Mouse (Mus musculus): ENCODE measurements around the gene Dbt. TPM values are rescaled to one million over a fixed set of nuclear protein-coding genes. Genes with fewer than 3 reads are reported as not detected.
"Not testable (repeated sequence)": the region's sequence is repeated elsewhere in the genome, so short reads cannot be mapped to it uniquely, and the experiment has no call there.

The Dbt gene
- total RNA-seq, 4 experiments from 2014 or later: 24.3 to 36.4 (median 29.5) TPM

- no peak for DNase-seq (ENCODE audit: low spot score in 2 of 2)
Observed at GRCm38 (mm10) chr3:116537200-116537573, 24.3 kb downstream of the Dbt start.

GRCm38 (mm10) chr3:116542070-116542469 is 29.2 kb downstream of the Dbt start:
- DNase-seq (ENCODE audit: low spot score in 2 of 2): no peak

GRCm38 (mm10) chr3:116542532-116542931 is 29.7 kb downstream of the Dbt start:
- DNase-seq (ENCODE audit: low spot score in 2 of 2): no peak

- DNase-seq (ENCODE audit: low spot score in 2 of 2): no peak
Observed at GRCm38 (mm10) chr3:116547430-116547829, 34.6 kb downstream of the Dbt start.

GRCm38 (mm10) chr3:116551362-116551761 is 38.5 kb downstream of the Dbt start:
- DNase-seq (ENCODE audit: low spot score in 2 of 2): no peak

- DNase-seq (ENCODE audit: low spot score in 2 of 2): not testable (repeated sequence)
Observed at GRCm38 (mm10) chr3:116561315-116561714, 48.4 kb downstream of the Dbt start.

- peak in 1 of 2 experiments; percentile 5 for DNase-seq (ENCODE audit: low spot score in 2 of 2)
Observed at GRCm38 (mm10) chr3:116562408-116563094, 49.7 kb downstream of the Dbt start, which contains the start of gene Lrrc39. TSS of gene Lrrc39 (plus strand) at chr3:116562973.

- DNase-seq (ENCODE audit: low spot score in 2 of 2): no peak
Observed at GRCm38 (mm10) chr3:116563095-116563492, 50.2 kb downstream of the Dbt start.

- DNase-seq (ENCODE audit: low spot score in 2 of 2): no peak
Observed at GRCm38 (mm10) chr3:116570628-116571027, 57.8 kb downstream of the Dbt start.

GRCm38 (mm10) chr3:116577286-116577685 is 64.4 kb downstream of the Dbt start:
- no peak for DNase-seq (ENCODE audit: low spot score in 2 of 2)

GRCm38 (mm10) chr3:116582201-116582600 is 69.3 kb downstream of the Dbt start:
- no peak for DNase-seq (ENCODE audit: low spot score in 2 of 2)

GRCm38 (mm10) chr3:116594076-116594727 is 81.3 kb downstream of the Dbt start:
- peak in 1 of 2 experiments; percentile 2 for DNase-seq (ENCODE audit: low spot score in 2 of 2)

GRCm38 (mm10) chr3:116594728-116595602 is 82.1 kb downstream of the Dbt start, which contains the start of gene Sass6:
TSS of gene Sass6 (plus strand) at chr3:116594982.
- peak; percentile 94 for DNase-seq (ENCODE audit: low spot score in 2 of 2)

- no peak for DNase-seq (ENCODE audit: low spot score in 2 of 2)
Observed at GRCm38 (mm10) chr3:116595603-116595991, 82.7 kb downstream of the Dbt start.

Other genes with a start within 250 kb of the Dbt start
- gene Cdc14a, start 89.0 kb upstream of the Dbt start, total RNA-seq (2022): 10 to 100 TPM; 14.2 to 23.0 (median 17.6) TPM
- 10 to 100 TPM; 21.7 to 28.9 (median 24.1) TPM for gene Rtca, start 4.9 kb upstream of the Dbt start, total RNA-seq (2022)
- 10 to 100 TPM; 46.0 to 53.0 (median 51.1) TPM for gene Lrrc39, start 49.9 kb downstream of the Dbt start, total RNA-seq (2022)
- gene Sass6, start 81.9 kb downstream of the Dbt start, total RNA-seq (2022): 1 to 10 TPM; 1.4 to 2.9 (median 2.0) TPM
- 1 to 10 TPM; 2.6 to 5.3 (median 3.9) TPM for gene Trmt13, start 101.5 kb downstream of the Dbt start, total RNA-seq (2022)
- 10 to 100 TPM in 1 of 4 experiments, 1 to 10 TPM in 3; 7.2 to 11.9 (median 9.3) TPM for gene Mfsd14a, start 149.6 kb downstream of the Dbt start, total RNA-seq (2022)
- gene Gm43191, start 168.2 kb downstream of the Dbt start, total RNA-seq (2022): 1 to 10 TPM in 1 of 4 experiments, under 1 TPM in 1, not detected in 2; 0.88 to 1.6 TPM
- 1 to 10 TPM; 5.0 to 7.6 (median 5.9) TPM for gene Slc35a3, start 199.8 kb downstream of the Dbt start, total RNA-seq (2022)

Measured in gastrocnemius, adult 8-10 months (tissue).